In genomic region chr12:27340451-27341035, GRCm38 (mm10) we compare ENCODE assay signal across 8 mouse cellular contexts. TPM values are rescaled to one million over a fixed set of nuclear protein-coding genes. Genes with fewer than 3 reads are reported as not detected.
DNase-seq lines count a peak whose midpoint lies in the region; ATAC-seq and TF ChIP-seq lines count a peak whose summit lies in the region.

No protein-coding gene starts in this region.

- WGBS in embryonic facial prominence, embryonic 14.5 days, result 1% methylated on average over 14 of the region's 14 CpGs
- WGBS in limb, embryonic 14.5 days, result under 1% methylated on average over 14 of the region's 14 CpGs
- 4% methylated on average over 14 of the region's 14 CpGs for WGBS in olfactory bulb, adult 2 months

- no peak for TF ChIP-seq POLR2A in limb, embryonic 14.5 days (IDR thresholded peaks at IDR 0.05; ENCODE audit: borderline replicate concordance, extremely low read depth, insufficient read depth, insufficient read length)
- TF ChIP-seq POLR2A in olfactory bulb, adult 2 months (IDR thresholded peaks at IDR 0.05; ENCODE audit: insufficient read depth, low read depth, low read length), result no peak

- H3K4me2 ChIP-seq in embryonic facial prominence, embryonic 14.5 days (ENCODE audit: low read depth, low read length), result peak overlapping the region; percentile 83
- peak overlapping the region; percentile 73 for H3K4me2 ChIP-seq in limb, embryonic 14.5 days (replicated peaks; ENCODE audit: low read depth, low read length, severe bottlenecking)

- H3K36me3 ChIP-seq in embryonic facial prominence, embryonic 14.5 days (ENCODE audit: control insufficient read depth, insufficient read depth, low read length), result peaks cover 26% of the 10 kb centered on the region; the same call in 1 of the 2 replicates
- peaks cover 11% of the 10 kb centered on the region for H3K36me3 ChIP-seq in limb, embryonic 14.5 days (ENCODE audit: control insufficient read depth, insufficient read depth, low read length)

- H3K4me3 ChIP-seq in layer of hippocampus, adult 2 months, result peak overlapping the region; percentile 88
- peak overlapping the region; percentile 82 for H3K4me3 ChIP-seq in embryonic facial prominence, embryonic 14.5 days (ENCODE audit: low read depth, low read length)
- H3K4me3 ChIP-seq in limb, embryonic 14.5 days (replicated peaks; ENCODE audit: low read length), result peak overlapping the region; percentile 94
- peak overlapping the region; percentile 42 for H3K4me3 ChIP-seq in olfactory bulb, adult 2 months (ENCODE audit: insufficient read depth, low read depth, low read length)

- no peaks in the 10 kb centered on the region for H3K27me3 ChIP-seq in embryonic facial prominence, embryonic 14.5 days (replicated peaks; ENCODE audit: control insufficient read depth, insufficient read depth, low read length)
- no peaks in the 10 kb centered on the region for H3K27me3 ChIP-seq in limb, embryonic 14.5 days (ENCODE audit: control insufficient read depth, insufficient read depth, low read length)

- peak overlapping the region; percentile 88 for H3K27ac ChIP-seq in layer of hippocampus, adult 2 months
- H3K27ac ChIP-seq in embryonic facial prominence, embryonic 14.5 days (replicated peaks; ENCODE audit: low read depth, low read length), result peak overlapping the region; percentile 98
- peak overlapping the region; percentile 98 for H3K27ac ChIP-seq in limb, embryonic 14.5 days (replicated peaks; ENCODE audit: low read depth, low read length)
- no peak overlapping the region for H3K27ac ChIP-seq in olfactory bulb, adult 2 months (ENCODE audit: insufficient read depth, low read depth, low read length)

- no peak for ATAC-seq in embryonic facial prominence, embryonic 14.5 days (ENCODE audit: low read depth)
- no peak for ATAC-seq in limb, embryonic 14.5 days (ENCODE audit: low FRiP score, low read depth)

- peaks cover 20% of the 10 kb centered on the region for H3K4me1 ChIP-seq in embryonic facial prominence, embryonic 14.5 days (ENCODE audit: control insufficient read depth, insufficient read depth, low read length)
- H3K4me1 ChIP-seq in limb, embryonic 14.5 days (ENCODE audit: control insufficient read depth, insufficient read depth, low read length), result peaks cover 4% of the 10 kb centered on the region
- peaks cover 3% of the 10 kb centered on the region; the same call in 1 of the 2 replicates for H3K4me1 ChIP-seq in olfactory bulb, adult 2 months (ENCODE audit: control insufficient read depth, insufficient read depth, low read length)

- H3K9me3 ChIP-seq in embryonic facial prominence, embryonic 14.5 days (ENCODE audit: control insufficient read depth, low read length), result no peaks in the 10 kb centered on the region
- H3K9me3 ChIP-seq in limb, embryonic 14.5 days (ENCODE audit: control insufficient read depth, low read length), result no peaks in the 10 kb centered on the region

- DNase-seq in layer of hippocampus, adult 2 months (ENCODE audit: low spot score in 2 of 2), result no peak
- no peak for DNase-seq in layer of hippocampus, adult 9-10 months (ENCODE audit: low spot score)
- DNase-seq in embryonic facial prominence, embryonic 14.5 days (ENCODE audit: low spot score), result peak; percentile 77
- DNase-seq in limb, embryonic 14.5 days (ENCODE audit: low spot score), result peak; percentile 75
- DNase-seq in adrenal gland, adult (ENCODE audit: inconsistent age in 2 of 2, low spot score in 1 of 2), result no peak
- DNase-seq in left cerebral cortex, postnatal 36 days (ENCODE audit: low spot score in 2 of 2), result no peak
- no peak for DNase-seq in gastrocnemius, postnatal 36 days

- no peak for TF ChIP-seq CTCF in layer of hippocampus, adult 2 months (conservative IDR thresholded peaks at IDR 0.05)
- TF ChIP-seq CTCF in olfactory bulb, adult 2 months (IDR thresholded peaks at IDR 0.05; ENCODE audit: insufficient read depth, low read depth, low read length), result no peak

- intact Hi-C loops in left cerebral cortex, postnatal 36 days (cut with DNase I), result loop anchor here (5.0 to 10.0 kb wide), 5 partner anchors 183 to 907 kb away; no protein-coding TSS in a partner anchor
- intact Hi-C loops in gastrocnemius, postnatal 36 days (cut with DNase I), result no loop called here

- H3K9ac ChIP-seq in embryonic facial prominence, embryonic 14.5 days (ENCODE audit: low read depth, low read length), result peak overlapping the region; percentile 94
- peak overlapping the region; percentile 98 for H3K9ac ChIP-seq in limb, embryonic 14.5 days (ENCODE audit: low read depth, low read length, severe bottlenecking)

RNA-seq across cellular contexts. Expression of gene Sox11, which starts 1.8 kb away (rescaled TPM):
- 10 to 100 TPM; 17.6 to 17.9 TPM for total RNA-seq in layer of hippocampus, adult 2 months (2021)
- polyA plus RNA-seq in embryonic facial prominence, embryonic 14.5 days (2014; fragmentation: Nextera tagmentation; extraction: Ambion mirVana), result 62.0 and 72.7 TPM in 2 replicates
- 35.1 and 46.0 TPM in 2 replicates for polyA plus RNA-seq in limb, embryonic 14.5 days (2012; rRNA removed)
- 102 and 139 TPM in 2 replicates for polyA plus RNA-seq in limb, embryonic 14.5 days (2014; fragmentation: Nextera tagmentation; extraction: Ambion mirVana)
- not detected in 2 replicates for polyA plus RNA-seq in olfactory bulb, adult 2 months (2012; ENCODE audit: insufficient read depth, insufficient read length, low replicate concordance, missing spikeins)
- total RNA-seq in left cerebral cortex, postnatal 36 days (2021), result 10 to 100 TPM; 11.0 to 19.4 TPM
- total RNA-seq in gastrocnemius, postnatal 36 days (2021), result under 1 TPM; 0.10 to 0.13 TPM

Comparison
In these comparisons a context has a peak if more than half of its experiments do, and no peak if none do; other contexts are left out.
1. DNase-seq: peak in embryonic facial prominence, embryonic 14.5 days (single experiment) and limb, embryonic 14.5 days (single experiment); none in layer of hippocampus, adult 2 months (0 of 2), layer of hippocampus, adult 9-10 months (single experiment), adrenal gland, adult (0 of 2), left cerebral cortex, postnatal 36 days (0 of 2) and gastrocnemius, postnatal 36 days (0 of 2).
2. H3K4me3 ChIP-seq: peak in every context shown above with its lines; median percentile 94 in limb, embryonic 14.5 days; 88 in layer of hippocampus, adult 2 months; 82 in embryonic facial prominence, embryonic 14.5 days; 42 in olfactory bulb, adult 2 months.
3. RNA of gene Sox11, which starts 1.8 kb away (total RNA-seq): 11.0 to 19.4 TPM in left cerebral cortex, postnatal 36 days and 17.6 to 17.9 TPM in layer of hippocampus, adult 2 months; 0.10 to 0.13 TPM in gastrocnemius, postnatal 36 days; every median in the first group is over 10 times any median in the second.